Mouse (Mus musculus) heart, embryonic 12.5 days (tissue): ENCODE data around the gene Mmp7. TPM values are rescaled to one million over a fixed set of nuclear protein-coding genes. Genes with fewer than 3 reads are reported as not detected.

Experiments used
- ATAC-seq: fragments of 200-750 bp; cut with Nextera tagmentation; 2 replicates; pipeline ENCODE4 v1.8.0; 2017; ENCODE audit warnings: moderate TSS enrichment, moderate library complexity; ENCODE audit not compliant: insufficient number of reproducible peaks, low FRiP score
- H3K27ac ChIP-seq: fragments of 300-500 bp; sonication (generic); 2 replicates; pipeline ENCODE4 v1.5.1; 2016; ENCODE audit warnings: mild to moderate bottlenecking, moderate library complexity; ENCODE audit not compliant: poor library complexity, severe bottlenecking
- H3K27me3 ChIP-seq: fragments of 300-500 bp; sonication (generic); replicated peaks from 2 replicates; pipeline ENCODE4 v1.6.1; 2016; ENCODE audit warnings: mild to moderate bottlenecking, moderate library complexity
- H3K36me3 ChIP-seq: fragments of 300-500 bp; sonication (generic); 2 replicates; pipeline ENCODE4 v1.6.1; 2016; ENCODE audit warnings: mild to moderate bottlenecking, moderate library complexity
- H3K4me1 ChIP-seq: fragments of 300-500 bp; sonication (generic); replicated peaks from 2 replicates; pipeline ENCODE4 v1.6.1; 2016; ENCODE audit warnings: mild to moderate bottlenecking
- H3K4me2 ChIP-seq: fragments of 300-500 bp; sonication (generic); 2 replicates; pipeline ENCODE4 v1.6.1; 2016; ENCODE audit warnings: mild to moderate bottlenecking, moderate library complexity
- H3K4me3 ChIP-seq: fragments of 300-500 bp; sonication (generic); 2 replicates; pipeline ENCODE4 v1.5.1; 2016; ENCODE audit warnings: mild to moderate bottlenecking
- H3K9ac ChIP-seq: fragments of 300-500 bp; sonication (generic); 2 replicates; pipeline ENCODE4 v1.6.1; 2016; ENCODE audit warnings: mild to moderate bottlenecking, moderate library complexity
- H3K9me3 ChIP-seq: fragments of 300-500 bp; sonication (generic); replicated peaks from 2 replicates; pipeline ENCODE4 v1.6.1; 2016; ENCODE audit warnings: mild to moderate bottlenecking, moderate library complexity
- WGBS: fragments of 180-500 bp; shearing (Covaris S2); methylation state at CpG from one replicate; pipeline ENCODE4 v1.1.7; 2016; 5-methylcytosine and 5-hydroxymethylcytosine counted together
- polyA plus RNA-seq: library from polyadenylated mRNA; unstranded; fragments of >200 nt; fragmentation: Nextera tagmentation; extraction: Ambion mirVana; gene quantifications from 2 replicates; pipeline ENCODE4 v1.2.1, GENCODE M21; 2016

Mmp7 gene
- polyA plus RNA-seq, 1 experiment from 2014 or later = not detected

- Histone ChIP-seq H3K36me3 (no peaks in the 10 kb centered on the region), H3K4me2 (no peak overlapping the region), H3K4me1 (no peaks in the 10 kb centered on the region), H3K9me3 (no peaks in the 10 kb centered on the region), H3K4me3 (no peak overlapping the region), H3K9ac (no peak overlapping the region), H3K27ac (no peak overlapping the region), H3K27me3 (no peaks in the 10 kb centered on the region)
- ATAC-seq = no peak
- 69% methylated on average over 2 of the region's 2 CpGs for WGBS
Observed at GRCm38 (mm10) chr9:7686024-7686423, 5.9 kb upstream of the Mmp7 start.

- ATAC-seq = no peak
- Histone ChIP-seq H3K9ac (no peak overlapping the region), H3K4me2 (no peak overlapping the region), H3K27me3 (no peaks in the 10 kb centered on the region), H3K4me1 (no peaks in the 10 kb centered on the region), H3K9me3 (no peaks in the 10 kb centered on the region), H3K36me3 (no peaks in the 10 kb centered on the region), H3K27ac (no peak overlapping the region), H3K4me3 (no peak overlapping the region)
- 38% methylated on average over 6 of the region's 6 CpGs for WGBS
Observed at GRCm38 (mm10) chr9:7689799-7690198, 2.1 kb upstream of the Mmp7 start.

- Histone ChIP-seq H3K27me3 (no peaks in the 10 kb centered on the region), H3K27ac (no peak overlapping the region), H3K9me3 (no peaks in the 10 kb centered on the region), H3K4me3 (no peak overlapping the region), H3K4me2 (no peak overlapping the region), H3K9ac (no peak overlapping the region), H3K4me1 (no peaks in the 10 kb centered on the region), H3K36me3 (no peaks in the 10 kb centered on the region)
- WGBS = 70% methylated on average over 3 of the region's 3 CpGs
- no peak for ATAC-seq
Observed at GRCm38 (mm10) chr9:7693961-7694360, 2.1 kb downstream of the Mmp7 start.

- Histone ChIP-seq H3K9me3 (no peaks in the 10 kb centered on the region), H3K4me3 (no peak overlapping the region), H3K36me3 (no peaks in the 10 kb centered on the region), H3K9ac (no peak overlapping the region), H3K27me3 (no peaks in the 10 kb centered on the region), H3K4me1 (no peaks in the 10 kb centered on the region), H3K27ac (no peak overlapping the region), H3K4me2 (no peak overlapping the region)
- 84% methylated on average over 3 of the region's 3 CpGs for WGBS
- no peak for ATAC-seq
Observed at GRCm38 (mm10) chr9:7695646-7696045, 3.8 kb downstream of the Mmp7 start.

- H3K27ac ChIP-seq = no peak overlapping the region
- H3K9ac ChIP-seq = no peak overlapping the region
- WGBS = 73% methylated on average over 6 of the region's 6 CpGs
- no peaks in the 10 kb centered on the region for H3K27me3 ChIP-seq
- H3K36me3 ChIP-seq = no peaks in the 10 kb centered on the region
- no peaks in the 10 kb centered on the region for H3K4me1 ChIP-seq
- H3K9me3 ChIP-seq = no peaks in the 10 kb centered on the region
- no peak for ATAC-seq
- H3K4me2 ChIP-seq = no peak overlapping the region
- no peak overlapping the region for H3K4me3 ChIP-seq
Observed at GRCm38 (mm10) chr9:7708698-7709097, 16.8 kb downstream of the Mmp7 start.

- H3K9ac ChIP-seq = no peak overlapping the region
- no peak overlapping the region for H3K4me2 ChIP-seq
- H3K36me3 ChIP-seq = no peaks in the 10 kb centered on the region
- 70% methylated on average over 4 of the region's 4 CpGs for WGBS
- H3K27me3 ChIP-seq = no peaks in the 10 kb centered on the region
- ATAC-seq = no peak
- no peak overlapping the region for H3K4me3 ChIP-seq
- no peaks in the 10 kb centered on the region for H3K9me3 ChIP-seq
- no peak overlapping the region for H3K27ac ChIP-seq
- H3K4me1 ChIP-seq = no peaks in the 10 kb centered on the region
Observed at GRCm38 (mm10) chr9:7711196-7711595, 19.3 kb downstream of the Mmp7 start.

GRCm38 (mm10) chr9:7714062-7714907, 22.4 kb downstream of the Mmp7 start:
- no peaks in the 10 kb centered on the region for H3K36me3 ChIP-seq
- H3K9me3 ChIP-seq = no peaks in the 10 kb centered on the region
- H3K4me2 ChIP-seq = no peak overlapping the region
- no peak overlapping the region for H3K9ac ChIP-seq
- no peaks in the 10 kb centered on the region for H3K4me1 ChIP-seq
- 38% methylated on average over 4 of the region's 4 CpGs for WGBS
- H3K27me3 ChIP-seq = no peaks in the 10 kb centered on the region
- H3K27ac ChIP-seq = no peak overlapping the region
- no peak for ATAC-seq
- no peak overlapping the region for H3K4me3 ChIP-seq

- Histone ChIP-seq H3K9me3 (no peaks in the 10 kb centered on the region), H3K9ac (no peak overlapping the region), H3K4me1 (no peaks in the 10 kb centered on the region), H3K27me3 (no peaks in the 10 kb centered on the region), H3K27ac (no peak overlapping the region), H3K36me3 (no peaks in the 10 kb centered on the region), H3K4me2 (no peak overlapping the region), H3K4me3 (no peak overlapping the region)
- no peak for ATAC-seq
- 67% methylated on average over 2 of the region's 2 CpGs for WGBS
Observed at GRCm38 (mm10) chr9:7714908-7715175, 23.0 kb downstream of the Mmp7 start.

GRCm38 (mm10) chr9:7721543-7721942, 29.7 kb downstream of the Mmp7 start:
- Histone ChIP-seq H3K4me3 (no peak overlapping the region), H3K4me2 (no peak overlapping the region), H3K27ac (no peak overlapping the region), H3K9ac (no peak overlapping the region), H3K36me3 (no peaks in the 10 kb centered on the region), H3K4me1 (no peaks in the 10 kb centered on the region), H3K9me3 (no peaks in the 10 kb centered on the region), H3K27me3 (no peaks in the 10 kb centered on the region)
- WGBS = 82% methylated on average over 1 of the region's 1 CpGs
- no peak for ATAC-seq

GRCm38 (mm10) chr9:7728997-7729396, 37.1 kb downstream of the Mmp7 start:
- Histone ChIP-seq H3K27ac (no peak overlapping the region), H3K36me3 (no peaks in the 10 kb centered on the region), H3K4me1 (peaks cover 6% of the 10 kb centered on the region), H3K9ac (no peak overlapping the region), H3K27me3 (no peaks in the 10 kb centered on the region), H3K4me3 (no peak overlapping the region), H3K9me3 (no peaks in the 10 kb centered on the region), H3K4me2 (no peak overlapping the region)
- WGBS = 68% methylated on average over 4 of the region's 4 CpGs
- ATAC-seq = no peak

GRCm38 (mm10) chr9:7742696-7743095, 50.8 kb downstream of the Mmp7 start:
- Histone ChIP-seq H3K4me3 (no peak overlapping the region), H3K27me3 (no peaks in the 10 kb centered on the region), H3K4me2 (no peak overlapping the region), H3K36me3 (no peaks in the 10 kb centered on the region), H3K27ac (no peak overlapping the region), H3K9ac (no peak overlapping the region), H3K9me3 (0 out of 2 replicates have a peak, but pooled peaks cover 4% of the 10 kb centered on the region), H3K4me1 (no peaks in the 10 kb centered on the region)
- 76% methylated on average over 1 of the region's 1 CpGs for WGBS
- ATAC-seq = no peak

GRCm38 (mm10) chr9:7744156-7744555, 52.3 kb downstream of the Mmp7 start:
- Histone ChIP-seq H3K27me3 (no peaks in the 10 kb centered on the region), H3K9ac (no peak overlapping the region), H3K4me3 (no peak overlapping the region), H3K36me3 (no peaks in the 10 kb centered on the region), H3K4me1 (no peaks in the 10 kb centered on the region), H3K4me2 (no peak overlapping the region), H3K9me3 (0 out of 2 replicates have a peak, but pooled peaks cover 4% of the 10 kb centered on the region), H3K27ac (no peak overlapping the region)
- ATAC-seq = no peak
- 59% methylated on average over 1 of the region's 1 CpGs for WGBS
